Mouse (Mus musculus): ENCODE measurements around the gene Samd4b.

- TF ChIP-seq CTCF (conservative IDR thresholded peaks at IDR 0.05; ENCODE audit: low read length) (no peak), NANOG (IDR thresholded peaks at IDR 0.05; ENCODE audit: borderline replicate concordance, low read length) (no peak), POU5F1 (IDR thresholded peaks at IDR 0.05; ENCODE audit: borderline replicate concordance, low read length) (no peak)
Observed at GRCm38 (mm10) chr7:28358431-28358830, 239.5 kb downstream of the Samd4b start.

All from E14TG2a.4 (cell line).